Mouse (Mus musculus) layer of hippocampus, adult 11-12 months (tissue): ENCODE results near the gene Arhgap45.

Source experiments
- DNase-seq: peaks from one replicate; pipeline ENCODE4 v3.0.0; 2022; ENCODE audit warnings: low spot score

The Arhgap45 gene

GRCm38 (mm10) chr10:80016931-80017330 lies 478 bp downstream of the Arhgap45 start:
- no peak for DNase-seq

GRCm38 (mm10) chr10:80017361-80017760 lies 908 bp downstream of the Arhgap45 start:
- DNase-seq, result peak; percentile 64

- no peak for DNase-seq
These were observed 1.3 kb downstream of the Arhgap45 start for GRCm38 (mm10) chr10:80017771-80018170.

- DNase-seq, result peak; percentile 52
These were observed 2.4 kb downstream of the Arhgap45 start for GRCm38 (mm10) chr10:80018739-80019297.

- DNase-seq, result no peak
These were observed 3.1 kb downstream of the Arhgap45 start for GRCm38 (mm10) chr10:80019471-80020131.

- DNase-seq, result no peak
These were observed 3.7 kb downstream of the Arhgap45 start for GRCm38 (mm10) chr10:80020191-80020590.

GRCm38 (mm10) chr10:80020603-80021319 lies 4.3 kb downstream of the Arhgap45 start:
- DNase-seq, result no peak

- no peak for DNase-seq
These were observed 4.8 kb downstream of the Arhgap45 start for GRCm38 (mm10) chr10:80021320-80021641.

GRCm38 (mm10) chr10:80022164-80022563 lies 5.7 kb downstream of the Arhgap45 start:
- no peak for DNase-seq

- DNase-seq, result no peak
These were observed 6.4 kb downstream of the Arhgap45 start for GRCm38 (mm10) chr10:80022806-80023205.

- DNase-seq, result no peak
These were observed 7.3 kb downstream of the Arhgap45 start for GRCm38 (mm10) chr10:80023758-80024157.

- DNase-seq, result no peak
These were observed 8.0 kb downstream of the Arhgap45 start for GRCm38 (mm10) chr10:80024229-80025043.

GRCm38 (mm10) chr10:80025044-80025347 lies 8.5 kb downstream of the Arhgap45 start:
- no peak for DNase-seq

GRCm38 (mm10) chr10:80025463-80025862 lies 9.0 kb downstream of the Arhgap45 start:
- no peak for DNase-seq

GRCm38 (mm10) chr10:80025889-80026288 lies 9.4 kb downstream of the Arhgap45 start:
- no peak for DNase-seq

GRCm38 (mm10) chr10:80027681-80028520 lies 11.4 kb downstream of the Arhgap45 start:
- no peak for DNase-seq

GRCm38 (mm10) chr10:80028521-80028846 lies 12.0 kb downstream of the Arhgap45 start:
- no peak for DNase-seq

GRCm38 (mm10) chr10:80030191-80030590 lies 13.7 kb downstream of the Arhgap45 start:
- no peak for DNase-seq

GRCm38 (mm10) chr10:80030736-80031135 lies 14.3 kb downstream of the Arhgap45 start:
- DNase-seq, result no peak

- peak; percentile 66 for DNase-seq
These were observed 16.5 kb downstream of the Arhgap45 start for GRCm38 (mm10) chr10:80032799-80033480.
